Mouse (Mus musculus): ENCODE results near the gene Lipo2. TPM values are rescaled to one million over a fixed set of nuclear protein-coding genes. Genes with fewer than 3 reads are reported as not detected.
"Not testable (repeated sequence)": the region's sequence is repeated elsewhere in the genome, so short reads cannot be mapped to it uniquely, and the experiment has no call there.

Lipo2 gene
- polyA plus RNA-seq (2014; fragmentation: Nextera tagmentation; extraction: Ambion mirVana), result 0.23 and 0.37 TPM in 2 replicates

- not testable (repeated sequence) for H3K9ac ChIP-seq (ENCODE audit: low read length); H3K27ac ChIP-seq (ENCODE audit: low read depth, low read length); H3K27me3 ChIP-seq (ENCODE audit: control insufficient read depth, insufficient read depth, low read length); ATAC-seq (ENCODE audit: low FRiP score); H3K36me3 ChIP-seq (ENCODE audit: control insufficient read depth, insufficient read depth, low read length); H3K4me2 ChIP-seq; H3K4me3 ChIP-seq (ENCODE audit: low read depth, low read length); H3K9me3 ChIP-seq (ENCODE audit: control insufficient read depth, low read length); DNase-seq (ENCODE audit: low spot score, missing footprints); H3K4me1 ChIP-seq (ENCODE audit: control insufficient read depth, insufficient read depth, low read length)
- 88% methylated on average over 1 of the region's 1 CpGs for WGBS
These were observed at the start of gene Lipo2 for GRCm38 (mm10) chr19:33751259-33751658. Lipo2 (minus strand) TSS chr19:33751359.

GRCm38 (mm10) chr19:33787359-33787758 lies 36.2 kb upstream of the Lipo2 start, which contains the start of gene Lipo1:
Lipo1 (minus strand) TSS chr19:33787459.
- ATAC-seq (ENCODE audit: low FRiP score); H3K4me1 ChIP-seq (ENCODE audit: control insufficient read depth, insufficient read depth, low read length); H3K4me2 ChIP-seq; DNase-seq (ENCODE audit: low spot score, missing footprints); H3K27ac ChIP-seq (ENCODE audit: low read depth, low read length); H3K4me3 ChIP-seq (ENCODE audit: low read depth, low read length); H3K36me3 ChIP-seq (ENCODE audit: control insufficient read depth, insufficient read depth, low read length); H3K9me3 ChIP-seq (ENCODE audit: control insufficient read depth, low read length); H3K9ac ChIP-seq (ENCODE audit: low read length); H3K27me3 ChIP-seq (ENCODE audit: control insufficient read depth, insufficient read depth, low read length): not testable (repeated sequence)

GRCm38 (mm10) chr19:33786576-33787277 lies 35.6 kb upstream of the Lipo2 start:
- Histone ChIP-seq H3K4me3 (ENCODE audit: low read depth, low read length) (no peak overlapping the region), H3K27me3 (ENCODE audit: control insufficient read depth, insufficient read depth, low read length) (no peaks in the 10 kb centered on the region), H3K4me2 (no peak overlapping the region), H3K9ac (ENCODE audit: low read length) (no peak overlapping the region), H3K4me1 (ENCODE audit: control insufficient read depth, insufficient read depth, low read length) (no peaks in the 10 kb centered on the region), H3K9me3 (ENCODE audit: control insufficient read depth, low read length) (no peaks in the 10 kb centered on the region), H3K36me3 (ENCODE audit: control insufficient read depth, insufficient read depth, low read length) (no peaks in the 10 kb centered on the region), H3K27ac (ENCODE audit: low read depth, low read length) (no peak overlapping the region)
- DNase-seq (ENCODE audit: low spot score, missing footprints) (no peak), ATAC-seq (ENCODE audit: low FRiP score) (no peak)
- 85% methylated on average over 12 of the region's 12 CpGs for WGBS

GRCm38 (mm10) chr19:33761287-33762086 lies 10.3 kb upstream of the Lipo2 start, which contains the start of gene Lipo3:
Lipo3 (minus strand) TSS chr19:33761951.
- not testable (repeated sequence) for H3K27me3 ChIP-seq (ENCODE audit: control insufficient read depth, insufficient read depth, low read length); H3K27ac ChIP-seq (ENCODE audit: low read depth, low read length); H3K9me3 ChIP-seq (ENCODE audit: control insufficient read depth, low read length); H3K4me1 ChIP-seq (ENCODE audit: control insufficient read depth, insufficient read depth, low read length); H3K9ac ChIP-seq (ENCODE audit: low read length); H3K4me3 ChIP-seq (ENCODE audit: low read depth, low read length); H3K36me3 ChIP-seq (ENCODE audit: control insufficient read depth, insufficient read depth, low read length)
- 29% methylated on average over 12 of the region's 41 CpGs for WGBS
- H3K4me2 ChIP-seq, result peak within 1 kb of the TSS; percentile 20; the same call in 1 of the 2 replicates
- DNase-seq (ENCODE audit: low spot score, missing footprints), result peak; percentile 86
- peak; percentile 97 for ATAC-seq (ENCODE audit: low FRiP score)

Other genes with a start within 250 kb of the Lipo2 start
- gene Lipo4, start 233.6 kb downstream of the Lipo2 start, polyA plus RNA-seq (2014; fragmentation: Nextera tagmentation; extraction: Ambion mirVana), result not detected in 2 replicates
- gene Gm8978, start 126.1 kb downstream of the Lipo2 start, polyA plus RNA-seq (2014; fragmentation: Nextera tagmentation; extraction: Ambion mirVana), result not detected in 2 replicates
- gene Lipo3, start 10.6 kb upstream of the Lipo2 start, polyA plus RNA-seq (2014; fragmentation: Nextera tagmentation; extraction: Ambion mirVana), result 15.9 and 18.5 TPM in 2 replicates
- gene Lipo1, start 36.1 kb upstream of the Lipo2 start, polyA plus RNA-seq (2014; fragmentation: Nextera tagmentation; extraction: Ambion mirVana), result not detected in 2 replicates
- not detected in 2 replicates for gene Lipf, start 209.8 kb upstream of the Lipo2 start, polyA plus RNA-seq (2014; fragmentation: Nextera tagmentation; extraction: Ambion mirVana)

Measured in midbrain, embryonic 11.5 days (tissue).